Mouse (Mus musculus): ENCODE data around the gene Btla.

GRCm38 (mm10) chr16:45201395-45201794, 22.7 kb upstream of the Btla start:
- no peak for TF ChIP-seq POLR2A (IDR thresholded peaks at IDR 0.05; ENCODE audit: extremely low read depth, insufficient read depth, low read length)
- no peak for TF ChIP-seq CTCF (IDR thresholded peaks at IDR 0.05; ENCODE audit: extremely low read depth, insufficient read depth, low read length)
